Mouse (Mus musculus) lung, postnatal 10 days (tissue): Measurements from ENCODE around the gene Abhd8.

Source experiments
- DNase-seq: peaks from one replicate; pipeline ENCODE4 v3.0.0; 2021

Gene Abhd8

GRCm38 (mm10) chr8:71477196-71477845 lies 13.9 kb upstream of the Abhd8 start:
- no peak for DNase-seq

GRCm38 (mm10) chr8:71476099-71476940 lies 12.9 kb upstream of the Abhd8 start:
- DNase-seq, result peak; percentile 87

GRCm38 (mm10) chr8:71475702-71476075 lies 12.2 kb upstream of the Abhd8 start:
- DNase-seq, result no peak

GRCm38 (mm10) chr8:71474785-71475701 lies 11.6 kb upstream of the Abhd8 start:
- DNase-seq, result no peak

- DNase-seq, result no peak
Measured at GRCm38 (mm10) chr8:71474344-71474743, 10.9 kb upstream of the Abhd8 start.

- no peak for DNase-seq
Measured at GRCm38 (mm10) chr8:71472601-71473386, 9.3 kb upstream of the Abhd8 start.

GRCm38 (mm10) chr8:71471861-71472260 lies 8.4 kb upstream of the Abhd8 start:
- DNase-seq, result no peak

GRCm38 (mm10) chr8:71470913-71471255 lies 7.4 kb upstream of the Abhd8 start:
- no peak for DNase-seq

- DNase-seq, result no peak
Measured at GRCm38 (mm10) chr8:71470146-71470912, 6.9 kb upstream of the Abhd8 start.

- DNase-seq, result peak; percentile 70
Measured at GRCm38 (mm10) chr8:71469411-71469810, 6.0 kb upstream of the Abhd8 start.

GRCm38 (mm10) chr8:71468916-71469315 lies 5.5 kb upstream of the Abhd8 start, which contains the start of gene Dda1:
Dda1 (plus strand) TSS chr8:71469199.
- DNase-seq, result peak; percentile 99

- no peak for DNase-seq
Measured at GRCm38 (mm10) chr8:71468001-71468400, 4.5 kb upstream of the Abhd8 start.

GRCm38 (mm10) chr8:71467201-71467600 lies 3.7 kb upstream of the Abhd8 start:
- DNase-seq, result no peak

- DNase-seq, result no peak
Measured at GRCm38 (mm10) chr8:71466198-71466597, 2.7 kb upstream of the Abhd8 start.

- DNase-seq, result no peak
Measured at GRCm38 (mm10) chr8:71465733-71466132, 2.3 kb upstream of the Abhd8 start.

- DNase-seq, result peak; percentile 100
Measured at GRCm38 (mm10) chr8:71464513-71465500, 1.4 kb upstream of the Abhd8 start, which contains the start of gene Mrpl34. Mrpl34 (plus strand) TSS chr8:71464959.

GRCm38 (mm10) chr8:71462786-71463185 lies 669 bp downstream of the Abhd8 start:
- peak; percentile 68 for DNase-seq

- DNase-seq, result no peak
Measured at GRCm38 (mm10) chr8:71462191-71462590, 1.3 kb downstream of the Abhd8 start.

- no peak for DNase-seq
Measured at GRCm38 (mm10) chr8:71461152-71461840, 2.2 kb downstream of the Abhd8 start.

GRCm38 (mm10) chr8:71460716-71461115 lies 2.7 kb downstream of the Abhd8 start:
- DNase-seq, result no peak
